Mouse (Mus musculus): ENCODE measurements at regions not wholly inside any gene's neighbourhood (a gene's known extent, or its start where the extent isn't known, plus 50 kb on each side); places are given as distances from the start of the nearest gene placed in this dataset.

DNA sequence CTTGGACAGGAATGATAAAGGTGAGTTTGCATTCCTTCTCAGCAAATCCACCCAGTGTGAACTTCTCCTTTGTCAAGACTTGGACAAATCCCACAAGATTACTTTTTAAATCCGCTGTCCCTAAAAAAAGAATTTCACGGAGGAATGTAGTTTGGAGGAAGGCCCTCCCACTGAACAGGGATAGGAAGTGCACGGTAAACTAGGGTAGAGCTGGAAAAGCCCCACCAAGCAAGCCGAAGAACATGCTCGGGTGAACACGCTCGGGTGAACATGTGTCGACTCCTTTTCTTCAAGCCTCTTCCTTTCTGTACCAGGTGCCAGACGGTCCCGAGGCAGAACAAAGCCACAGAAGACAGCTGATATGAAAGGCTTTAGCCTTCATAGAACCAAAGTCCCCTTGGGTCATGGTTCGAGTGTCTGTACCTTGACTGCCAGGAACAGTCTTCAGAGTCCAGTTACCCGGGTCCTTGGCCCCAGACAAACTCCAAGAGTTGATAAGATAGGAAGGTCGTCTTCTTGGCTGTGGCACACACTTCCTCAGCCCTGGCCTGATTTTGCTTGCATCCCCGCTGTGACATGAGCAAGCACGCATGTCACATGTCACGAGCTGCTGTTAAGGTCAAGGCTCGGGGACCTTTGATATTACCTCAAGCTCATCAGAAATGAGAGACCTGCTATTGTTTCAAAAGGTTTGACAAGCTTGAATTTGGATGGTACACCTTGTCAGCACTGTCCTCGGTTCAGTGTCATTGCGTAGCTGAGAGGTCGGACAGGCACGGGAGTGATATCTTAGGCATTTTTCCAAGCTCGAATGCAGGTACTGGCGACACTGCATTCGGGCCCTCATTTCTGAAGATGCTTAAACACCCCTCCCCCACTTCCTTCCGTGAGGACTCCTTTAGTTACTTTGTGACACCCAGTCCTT, 51.5 kb upstream of the Ryk start:
- no peak for DNase-seq (ENCODE audit: low spot score)

DNA sequence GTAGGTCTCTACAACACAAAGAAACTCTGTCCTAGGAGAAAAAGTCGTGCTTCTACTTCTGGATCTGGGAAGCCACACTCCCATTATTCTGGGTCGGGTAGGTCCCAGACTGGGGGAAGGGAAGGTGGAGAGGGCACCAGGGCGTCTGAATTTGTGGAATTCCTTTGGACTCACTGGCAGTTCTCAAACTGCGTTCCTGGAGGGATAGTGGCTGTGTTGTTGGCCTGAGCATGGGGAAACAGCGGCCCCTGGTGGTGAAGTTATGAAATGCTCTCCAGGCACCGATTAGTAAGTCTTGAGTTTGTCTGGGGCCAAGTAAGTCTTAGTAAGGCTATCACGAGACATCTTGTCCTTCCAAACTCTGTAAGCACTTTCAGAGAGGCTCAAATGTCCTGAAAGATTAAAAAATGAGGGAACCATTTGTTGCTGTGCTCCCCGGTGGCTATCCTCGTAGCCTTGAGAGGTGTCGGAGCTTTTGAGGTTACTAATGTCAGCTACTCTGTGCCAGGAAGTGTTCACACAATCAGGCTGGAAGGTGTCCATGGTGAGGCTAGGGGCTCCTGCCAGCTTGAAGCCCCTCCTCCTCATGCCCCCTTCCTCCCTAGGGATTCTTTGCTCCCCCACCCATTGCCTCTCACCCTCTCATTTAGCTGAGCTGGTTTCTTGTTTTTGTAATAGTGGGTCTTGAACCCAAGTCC, 50.2 kb upstream of the Ryk start:
- peak; percentile 94 for DNase-seq (ENCODE audit: low spot score)
